In the genomic region with DNA sequence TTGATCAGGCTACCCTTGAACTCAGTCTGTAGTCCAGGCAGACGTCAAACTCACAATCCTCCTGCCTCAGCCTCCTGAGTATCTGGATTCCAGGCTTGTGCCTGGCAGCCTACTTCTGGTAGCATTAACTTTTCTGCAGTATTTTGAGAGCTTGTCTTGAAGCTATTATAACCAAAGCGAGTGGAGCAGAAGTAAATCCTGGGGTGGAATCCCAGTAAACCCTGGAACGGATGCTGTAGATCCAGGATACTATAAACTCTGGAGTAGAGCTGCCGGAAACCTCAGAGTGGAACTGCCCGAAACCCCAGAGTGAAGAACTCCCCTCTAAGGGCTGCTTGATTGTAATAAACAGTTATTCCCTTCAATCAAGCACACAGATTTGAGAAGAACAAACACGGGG, we compare ENCODE assay signal across 10 mouse cellular contexts. TPM values are rescaled to one million over a fixed set of nuclear protein-coding genes. Genes with fewer than 3 reads are reported as not detected.
DNase-seq lines count a peak whose midpoint lies in the region; ATAC-seq lines count a peak whose summit lies in the region.
"Had no signal": no experiment of that assay in that cellular context is flagged by ENCODE, and none has a peak within 500 bp of the region (broad histone marks: within the 10 kb centered on the region; RNA-seq: fewer than 3 reads in every experiment).

No protein-coding gene starts in this region.

- no peak for ATAC-seq in forebrain, embryonic 11.5 days (replicated peaks; ENCODE audit: low FRiP score)
- ATAC-seq in midbrain, embryonic 16.5 days = no peak

- no peaks in the 10 kb centered on the region for H3K27me3 ChIP-seq in forebrain, embryonic 11.5 days (ENCODE audit: control insufficient read depth, insufficient read depth, low read length)
- H3K27me3 ChIP-seq in forebrain, embryonic 10.5 days (ENCODE audit: poor library complexity, severe bottlenecking) = peaks cover 7% of the 10 kb centered on the region
- H3K27me3 ChIP-seq in midbrain, embryonic 10.5 days (ENCODE audit: low read depth, poor library complexity, severe bottlenecking) = peaks cover 6% of the 10 kb centered on the region; the same call in 1 of the 2 replicates
- no peaks in the 10 kb centered on the region for H3K27me3 ChIP-seq in midbrain, embryonic 16.5 days (ENCODE audit: control insufficient read depth, insufficient read depth, low read depth, low read length)

- WGBS in forebrain, embryonic 11.5 days = 49% methylated on average over 6 of the region's 6 CpGs
- 53% methylated on average over 6 of the region's 6 CpGs for WGBS in forebrain, embryonic 10.5 days
- 57% methylated on average over 6 of the region's 6 CpGs for WGBS in midbrain, embryonic 10.5 days
- WGBS in midbrain, embryonic 16.5 days = 45% methylated on average over 6 of the region's 6 CpGs

- H3K9me3 ChIP-seq in forebrain, embryonic 11.5 days (ENCODE audit: control insufficient read depth, low read length) = no peaks in the 10 kb centered on the region
- H3K9me3 ChIP-seq in forebrain, embryonic 10.5 days = no peaks in the 10 kb centered on the region
- H3K9me3 ChIP-seq in midbrain, embryonic 10.5 days (replicated peaks) = no peaks in the 10 kb centered on the region
- no peaks in the 10 kb centered on the region for H3K9me3 ChIP-seq in midbrain, embryonic 16.5 days (replicated peaks; ENCODE audit: control insufficient read depth, low read length, poor library complexity, severe bottlenecking)
- H3K9me3 ChIP-seq: heart, embryonic 15.5 days; liver, embryonic 13.5 days had no signal

- H3K36me3 ChIP-seq in forebrain, embryonic 11.5 days (ENCODE audit: control insufficient read depth, insufficient read depth, low read length) = no peaks in the 10 kb centered on the region
- H3K36me3 ChIP-seq in forebrain, embryonic 10.5 days (replicated peaks) = no peaks in the 10 kb centered on the region
- no peaks in the 10 kb centered on the region for H3K36me3 ChIP-seq in midbrain, embryonic 10.5 days
- H3K36me3 ChIP-seq in midbrain, embryonic 16.5 days (ENCODE audit: control insufficient read depth, insufficient read depth, low read length) = no peaks in the 10 kb centered on the region
- H3K36me3 ChIP-seq: heart, embryonic 15.5 days; liver, embryonic 13.5 days had no signal

- H3K4me1 ChIP-seq in forebrain, embryonic 11.5 days (replicated peaks; ENCODE audit: control insufficient read depth, insufficient read depth, low read length) = no peaks in the 10 kb centered on the region; the same call in 1 of the 2 replicates
- H3K4me1 ChIP-seq in forebrain, embryonic 10.5 days = peaks cover 32% of the 10 kb centered on the region
- H3K4me1 ChIP-seq in midbrain, embryonic 10.5 days = peaks cover 25% of the 10 kb centered on the region
- H3K4me1 ChIP-seq in midbrain, embryonic 16.5 days (ENCODE audit: control insufficient read depth, insufficient read depth, low read length) = peaks cover 20% of the 10 kb centered on the region
- H3K4me1 ChIP-seq: heart, embryonic 15.5 days; liver, embryonic 13.5 days had no signal

- H3K27ac ChIP-seq in forebrain, embryonic 11.5 days (ENCODE audit: low read depth, low read length) = no peak overlapping the region
- no peak overlapping the region for H3K27ac ChIP-seq in forebrain, embryonic 10.5 days
- H3K27ac ChIP-seq in midbrain, embryonic 10.5 days (replicated peaks) = no peak overlapping the region
- no peak overlapping the region for H3K27ac ChIP-seq in midbrain, embryonic 16.5 days (ENCODE audit: low read length)
- H3K27ac ChIP-seq: heart, embryonic 15.5 days; liver, embryonic 13.5 days had no signal

- peak; percentile 67 for DNase-seq in forebrain, embryonic 11.5 days (ENCODE audit: low spot score)
- no peak for DNase-seq in forebrain, embryonic 10.5 days (ENCODE audit: extremely low spot score, low spot score)
- peak; percentile 44 for DNase-seq in midbrain, embryonic 10.5 days (ENCODE audit: low spot score)
- peak; percentile 68 for DNase-seq in forelimb bud, embryonic 11.5 days (ENCODE audit: low read depth, low spot score)
- DNase-seq in lung, postnatal 36 days = peak; percentile 67
- DNase-seq in right cerebral cortex, postnatal 10 days (ENCODE audit: low spot score in 2 of 2) = no peak
- no peak for DNase-seq in Muller cell, postnatal 12 days (ENCODE audit: inconsistent ontology term)
- DNase-seq: liver, embryonic 13.5 days had no signal

- no peak overlapping the region for H3K4me3 ChIP-seq in forebrain, embryonic 11.5 days (ENCODE audit: low read depth, low read length)
- H3K4me3 ChIP-seq in forebrain, embryonic 10.5 days = no peak overlapping the region
- H3K4me3 ChIP-seq in midbrain, embryonic 10.5 days = no peak overlapping the region
- no peak overlapping the region for H3K4me3 ChIP-seq in midbrain, embryonic 16.5 days (ENCODE audit: low read depth, low read length)
- H3K4me3 ChIP-seq: heart, embryonic 15.5 days; liver, embryonic 13.5 days had no signal

- H3K9ac ChIP-seq in forebrain, embryonic 11.5 days (ENCODE audit: low read length) = no peak overlapping the region
- no peak overlapping the region for H3K9ac ChIP-seq in midbrain, embryonic 16.5 days (ENCODE audit: low read depth, low read length)
- H3K9ac ChIP-seq: heart, embryonic 15.5 days; liver, embryonic 13.5 days had no signal

- no peak overlapping the region for H3K4me2 ChIP-seq in forebrain, embryonic 11.5 days (ENCODE audit: low read depth, low read length, severe bottlenecking)
- H3K4me2 ChIP-seq in midbrain, embryonic 16.5 days (ENCODE audit: low read length) = no peak overlapping the region
- H3K4me2 ChIP-seq: heart, embryonic 15.5 days; liver, embryonic 13.5 days had no signal

RNA-seq across cellular contexts. Expression of a gene that starts 9.7 kb away (rescaled TPM):
- 1.9 and 2.2 TPM in 2 replicates for polyA plus RNA-seq in forebrain, embryonic 11.5 days (2014; fragmentation: Nextera tagmentation; extraction: Ambion mirVana)
- 2.1 and 2.5 TPM in 2 replicates for polyA plus RNA-seq in forebrain, embryonic 10.5 days (2016; fragmentation: Nextera tagmentation; extraction: Ambion mirVana)
- polyA plus RNA-seq in midbrain, embryonic 10.5 days (2016; fragmentation: Nextera tagmentation; extraction: Ambion mirVana) = 1.2 and 2.0 TPM in 2 replicates
- polyA plus RNA-seq in midbrain, embryonic 16.5 days (2015; fragmentation: Nextera tagmentation; extraction: Ambion mirVana) = 4.4 and 4.8 TPM in 2 replicates

RNA-seq across cellular contexts. Expression of a gene that starts 18.8 kb away (rescaled TPM):
- polyA plus RNA-seq in forebrain, embryonic 11.5 days (2014; fragmentation: Nextera tagmentation; extraction: Ambion mirVana) = not detected in 2 replicates
- not detected in 2 replicates for polyA plus RNA-seq in forebrain, embryonic 10.5 days (2016; fragmentation: Nextera tagmentation; extraction: Ambion mirVana)
- polyA plus RNA-seq in midbrain, embryonic 10.5 days (2016; fragmentation: Nextera tagmentation; extraction: Ambion mirVana) = 0.06 TPM in 1 of 2 replicates, not detected in the other
- polyA plus RNA-seq in midbrain, embryonic 16.5 days (2015; fragmentation: Nextera tagmentation; extraction: Ambion mirVana) = 11.5 and 15.9 TPM in 2 replicates
- polyA plus RNA-seq: heart, embryonic 15.5 days; liver, embryonic 13.5 days had no signal

RNA-seq across cellular contexts. Expression of a gene that starts 51.4 kb away (rescaled TPM):
- polyA plus RNA-seq in forebrain, embryonic 11.5 days (2014; fragmentation: Nextera tagmentation; extraction: Ambion mirVana) = 19.4 and 21.5 TPM in 2 replicates
- polyA plus RNA-seq in forebrain, embryonic 10.5 days (2016; fragmentation: Nextera tagmentation; extraction: Ambion mirVana) = 24.6 and 26.7 TPM in 2 replicates
- polyA plus RNA-seq in midbrain, embryonic 10.5 days (2016; fragmentation: Nextera tagmentation; extraction: Ambion mirVana) = 30.5 and 41.3 TPM in 2 replicates
- 95.4 and 103 TPM in 2 replicates for polyA plus RNA-seq in midbrain, embryonic 16.5 days (2015; fragmentation: Nextera tagmentation; extraction: Ambion mirVana)

RNA-seq across cellular contexts. Expression of a gene that starts 56.9 kb away (rescaled TPM):
- 18.6 and 21.1 TPM in 2 replicates for polyA plus RNA-seq in forebrain, embryonic 11.5 days (2014; fragmentation: Nextera tagmentation; extraction: Ambion mirVana)
- polyA plus RNA-seq in forebrain, embryonic 10.5 days (2016; fragmentation: Nextera tagmentation; extraction: Ambion mirVana) = 21.2 and 22.7 TPM in 2 replicates
- 19.2 and 22.3 TPM in 2 replicates for polyA plus RNA-seq in midbrain, embryonic 10.5 days (2016; fragmentation: Nextera tagmentation; extraction: Ambion mirVana)
- 18.3 and 20.1 TPM in 2 replicates for polyA plus RNA-seq in midbrain, embryonic 16.5 days (2015; fragmentation: Nextera tagmentation; extraction: Ambion mirVana)

Comparison
In these comparisons a context has a peak if more than half of its experiments do, and no peak if none do; other contexts are left out.
1. DNase-seq: peak in forebrain, embryonic 11.5 days (single experiment), midbrain, embryonic 10.5 days (single experiment), forelimb bud, embryonic 11.5 days (single experiment) and lung, postnatal 36 days (single experiment); none in forebrain, embryonic 10.5 days (single experiment), right cerebral cortex, postnatal 10 days (0 of 2) and Muller cell, postnatal 12 days (single experiment).
2. RNA of a gene that starts 18.8 kb away (polyA plus RNA-seq): 11.5 to 15.9 TPM in midbrain, embryonic 16.5 days; not detected in forebrain, embryonic 10.5 days, 0.06 TPM in midbrain, embryonic 10.5 days and not detected in forebrain, embryonic 11.5 days; every median in the first group is over 10 times any median in the second.